Mouse (Mus musculus): ENCODE results near the gene Trappc1. TPM values are rescaled to one million over a fixed set of nuclear protein-coding genes. Genes with fewer than 3 reads are reported as not detected.
"Not testable (repeated sequence)": the region's sequence is repeated elsewhere in the genome, so short reads cannot be mapped to it uniquely, and the experiment has no call there.

The Trappc1 gene
- polyA plus RNA-seq, 1 experiment from 2014 or later: 175 TPM

DNA sequence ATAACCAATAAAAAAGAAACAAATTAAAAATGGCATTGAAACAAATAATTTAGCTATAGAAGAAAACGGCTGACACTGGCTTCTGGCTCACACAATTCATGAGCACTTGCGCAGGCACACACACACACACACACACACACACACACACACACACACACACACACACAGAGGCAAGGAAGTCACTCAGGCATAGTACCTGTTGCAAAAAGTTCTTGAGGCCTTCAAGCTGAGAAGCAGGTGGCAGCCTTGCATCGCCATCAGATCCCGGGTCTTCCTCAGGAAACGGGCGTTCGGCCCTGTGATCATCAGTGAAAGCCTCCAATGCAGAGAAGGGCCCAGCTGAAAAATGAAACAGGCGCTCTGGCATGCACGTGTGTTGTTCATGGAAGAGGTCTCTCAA lies 18.5 kb upstream of the Trappc1 start:
- Histone ChIP-seq H3K4me2 (replicated peaks; ENCODE audit: low read depth, low read length) (no peak overlapping the region), H3K4me1 (ENCODE audit: control insufficient read depth, insufficient read depth, low read length) (no peaks in the 10 kb centered on the region), H3K9me3 (ENCODE audit: control insufficient read depth, low read length) (no peaks in the 10 kb centered on the region), H3K9ac (ENCODE audit: low read depth, low read length) (no peak overlapping the region), H3K4me3 (ENCODE audit: low read length) (no peak overlapping the region), H3K27me3 (ENCODE audit: control insufficient read depth, insufficient read depth, low read length) (no peaks in the 10 kb centered on the region), H3K36me3 (ENCODE audit: control insufficient read depth, insufficient read depth, low read length) (peaks cover 85% of the 10 kb centered on the region), H3K27ac (ENCODE audit: low read depth, low read length) (no peak overlapping the region)
- ATAC-seq (ENCODE audit: low FRiP score, low TSS enrichment): no peak
- 75% methylated on average over 9 of the region's 9 CpGs for WGBS

GRCm38 (mm10) chr11:69306039-69306438 lies 17.7 kb upstream of the Trappc1 start:
- Histone ChIP-seq H3K9me3 (ENCODE audit: control insufficient read depth, low read length) (no peaks in the 10 kb centered on the region), H3K27me3 (ENCODE audit: control insufficient read depth, insufficient read depth, low read length) (no peaks in the 10 kb centered on the region), H3K27ac (ENCODE audit: low read depth, low read length) (no peak overlapping the region), H3K9ac (ENCODE audit: low read depth, low read length) (no peak overlapping the region), H3K4me3 (ENCODE audit: low read length) (no peak overlapping the region), H3K4me1 (ENCODE audit: control insufficient read depth, insufficient read depth, low read length) (no peaks in the 10 kb centered on the region), H3K36me3 (ENCODE audit: control insufficient read depth, insufficient read depth, low read length) (peaks cover 91% of the 10 kb centered on the region), H3K4me2 (replicated peaks; ENCODE audit: low read depth, low read length) (no peak overlapping the region)
- WGBS: 100% methylated on average over 2 of the region's 2 CpGs
- no peak for ATAC-seq (ENCODE audit: low FRiP score, low TSS enrichment)

DNA sequence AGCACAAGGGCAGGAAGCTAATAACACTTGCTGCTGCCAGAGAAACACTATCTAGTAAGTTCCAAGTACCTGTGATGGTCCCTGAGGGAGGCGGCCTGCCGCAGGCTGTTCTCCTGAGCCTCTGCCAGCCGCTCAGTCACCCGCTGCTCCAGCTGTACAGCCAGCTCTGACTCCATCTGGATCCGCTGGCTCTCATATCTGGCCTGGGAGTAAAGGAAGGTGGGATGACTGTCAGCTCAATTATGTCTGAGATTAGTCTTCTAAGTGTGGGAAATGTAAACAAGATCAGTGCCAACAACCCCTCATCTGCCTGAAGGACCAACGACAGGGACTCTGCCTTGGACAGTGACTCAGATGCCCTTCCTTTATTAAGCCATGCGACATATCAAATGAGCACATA lies 12.5 kb upstream of the Trappc1 start:
- Histone ChIP-seq H3K27me3 (ENCODE audit: control insufficient read depth, insufficient read depth, low read length) (no peaks in the 10 kb centered on the region), H3K4me1 (ENCODE audit: control insufficient read depth, insufficient read depth, low read length) (no peaks in the 10 kb centered on the region), H3K4me2 (replicated peaks; ENCODE audit: low read depth, low read length) (no peak overlapping the region), H3K36me3 (ENCODE audit: control insufficient read depth, insufficient read depth, low read length) (peaks cover 75% of the 10 kb centered on the region), H3K4me3 (ENCODE audit: low read length) (no peak overlapping the region), H3K9me3 (ENCODE audit: control insufficient read depth, low read length) (no peaks in the 10 kb centered on the region), H3K9ac (ENCODE audit: low read depth, low read length) (no peak overlapping the region), H3K27ac (ENCODE audit: low read depth, low read length) (no peak overlapping the region)
- ATAC-seq (ENCODE audit: low FRiP score, low TSS enrichment): no peak
- WGBS: 84% methylated on average over 7 of the region's 7 CpGs

DNA sequence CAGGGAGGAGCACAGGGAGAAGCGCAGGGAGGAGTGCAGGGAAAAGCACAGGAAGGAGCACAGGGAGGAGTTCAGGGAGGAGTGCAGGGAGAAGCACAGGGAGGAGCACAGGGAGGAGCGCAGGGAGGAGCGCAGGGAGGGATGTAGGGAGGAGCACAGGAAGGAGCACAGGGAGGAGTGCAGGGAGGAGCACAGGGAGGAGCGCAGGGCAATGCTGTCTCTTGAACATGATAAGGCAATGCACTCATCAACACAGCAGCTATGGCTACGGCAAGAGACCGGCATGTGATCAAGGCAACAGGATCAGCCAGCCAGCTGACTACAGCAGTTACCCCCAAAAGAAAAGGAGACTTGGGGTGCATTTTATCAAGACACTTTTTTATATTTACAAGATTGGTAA lies 7.4 kb upstream of the Trappc1 start:
- Histone ChIP-seq H3K27ac (ENCODE audit: low read depth, low read length) (no peak overlapping the region), H3K4me2 (replicated peaks; ENCODE audit: low read depth, low read length) (no peak overlapping the region), H3K4me1 (ENCODE audit: control insufficient read depth, insufficient read depth, low read length) (no peaks in the 10 kb centered on the region), H3K4me3 (ENCODE audit: low read length) (no peak overlapping the region), H3K27me3 (ENCODE audit: control insufficient read depth, insufficient read depth, low read length) (no peaks in the 10 kb centered on the region), H3K9me3 (ENCODE audit: control insufficient read depth, low read length) (no peaks in the 10 kb centered on the region), H3K36me3 (ENCODE audit: control insufficient read depth, insufficient read depth, low read length) (peaks cover 63% of the 10 kb centered on the region), H3K9ac (ENCODE audit: low read depth, low read length) (no peak overlapping the region)
- no peak for ATAC-seq (ENCODE audit: low FRiP score, low TSS enrichment)
- 92% methylated on average over 6 of the region's 6 CpGs for WGBS

- H3K9me3 ChIP-seq (ENCODE audit: control insufficient read depth, low read length); H3K4me3 ChIP-seq (ENCODE audit: low read length); H3K9ac ChIP-seq (ENCODE audit: low read depth, low read length); H3K27ac ChIP-seq (ENCODE audit: low read depth, low read length); H3K4me2 ChIP-seq (replicated peaks; ENCODE audit: low read depth, low read length); ATAC-seq (ENCODE audit: low FRiP score, low TSS enrichment); H3K27me3 ChIP-seq (ENCODE audit: control insufficient read depth, insufficient read depth, low read length): not testable (repeated sequence)
- WGBS: 85% methylated on average over 3 of the region's 3 CpGs
- Histone ChIP-seq H3K4me1 (ENCODE audit: control insufficient read depth, insufficient read depth, low read length) (peaks cover 13% of the 10 kb centered on the region), H3K36me3 (ENCODE audit: control insufficient read depth, insufficient read depth, low read length) (peaks cover 59% of the 10 kb centered on the region)
These were observed 5.8 kb upstream of the Trappc1 start for GRCm38 (mm10) chr11:69318000-69318399.

- Histone ChIP-seq H3K9me3 (ENCODE audit: control insufficient read depth, low read length) (no peaks in the 10 kb centered on the region), H3K4me2 (replicated peaks; ENCODE audit: low read depth, low read length) (peak overlapping the region; percentile 71; the same call in 1 of the 2 replicates), H3K27ac (ENCODE audit: low read depth, low read length) (no peak overlapping the region), H3K27me3 (ENCODE audit: control insufficient read depth, insufficient read depth, low read length) (peaks cover 2% of the 10 kb centered on the region; the same call in 1 of the 2 replicates), H3K4me3 (ENCODE audit: low read length) (no peak overlapping the region; the same call in 1 of the 2 replicates), H3K9ac (ENCODE audit: low read depth, low read length) (no peak overlapping the region), H3K4me1 (ENCODE audit: control insufficient read depth, insufficient read depth, low read length) (peaks cover 19% of the 10 kb centered on the region), H3K36me3 (ENCODE audit: control insufficient read depth, insufficient read depth, low read length) (peaks cover 37% of the 10 kb centered on the region)
- ATAC-seq (ENCODE audit: low FRiP score, low TSS enrichment): no peak
- WGBS: 92% methylated on average over 6 of the region's 6 CpGs
These were observed 2.2 kb upstream of the Trappc1 start for GRCm38 (mm10) chr11:69321580-69321979.

- Histone ChIP-seq H3K27me3 (ENCODE audit: control insufficient read depth, insufficient read depth, low read length) (peaks cover 5% of the 10 kb centered on the region; the same call in 1 of the 2 replicates), H3K36me3 (ENCODE audit: control insufficient read depth, insufficient read depth, low read length) (peaks cover 37% of the 10 kb centered on the region), H3K27ac (ENCODE audit: low read depth, low read length) (no peak overlapping the region), H3K4me3 (ENCODE audit: low read length) (peak overlapping the region; percentile 3; the same call in 1 of the 2 replicates), H3K9me3 (ENCODE audit: control insufficient read depth, low read length) (no peaks in the 10 kb centered on the region), H3K4me1 (ENCODE audit: control insufficient read depth, insufficient read depth, low read length) (peaks cover 22% of the 10 kb centered on the region), H3K4me2 (replicated peaks; ENCODE audit: low read depth, low read length) (peak overlapping the region; percentile 71), H3K9ac (ENCODE audit: low read depth, low read length) (no peak overlapping the region)
- no peak for ATAC-seq (ENCODE audit: low FRiP score, low TSS enrichment)
- WGBS: 83% methylated on average over 6 of the region's 6 CpGs
These were observed 1.8 kb upstream of the Trappc1 start for GRCm38 (mm10) chr11:69322010-69322409.

GRCm38 (mm10) chr11:69322693-69323471 lies 898 bp upstream of the Trappc1 start:
- 18% methylated on average over 18 of the region's 18 CpGs for WGBS
- peaks cover 29% of the 10 kb centered on the region for H3K36me3 ChIP-seq (ENCODE audit: control insufficient read depth, insufficient read depth, low read length)
- H3K27me3 ChIP-seq (ENCODE audit: control insufficient read depth, insufficient read depth, low read length): peaks cover 14% of the 10 kb centered on the region; the same call in 1 of the 2 replicates
- no peaks in the 10 kb centered on the region for H3K9me3 ChIP-seq (ENCODE audit: control insufficient read depth, low read length)
- peak overlapping the region; percentile 6 for H3K27ac ChIP-seq (ENCODE audit: low read depth, low read length)
- no peak for ATAC-seq (ENCODE audit: low FRiP score, low TSS enrichment)
- peak overlapping the region; percentile 59 for H3K9ac ChIP-seq (ENCODE audit: low read depth, low read length)
- H3K4me3 ChIP-seq (ENCODE audit: low read length): peak overlapping the region; percentile 59
- H3K4me2 ChIP-seq (replicated peaks; ENCODE audit: low read depth, low read length): peak overlapping the region; percentile 71
- peaks cover 22% of the 10 kb centered on the region for H3K4me1 ChIP-seq (ENCODE audit: control insufficient read depth, insufficient read depth, low read length)

- H3K4me3 ChIP-seq (ENCODE audit: low read length): peak overlapping the region; percentile 59
- peaks cover 15% of the 10 kb centered on the region; the same call in 1 of the 2 replicates for H3K27me3 ChIP-seq (ENCODE audit: control insufficient read depth, insufficient read depth, low read length)
- no peaks in the 10 kb centered on the region for H3K9me3 ChIP-seq (ENCODE audit: control insufficient read depth, low read length)
- no peak overlapping the region for H3K27ac ChIP-seq (ENCODE audit: low read depth, low read length)
- H3K9ac ChIP-seq (ENCODE audit: low read depth, low read length): 0 out of 2 replicates have a peak overlapping the region, but pooled peaks have one; percentile 69
- ATAC-seq (ENCODE audit: low FRiP score, low TSS enrichment): no peak
- 81% methylated on average over 6 of the region's 6 CpGs for WGBS
- H3K4me2 ChIP-seq (replicated peaks; ENCODE audit: low read depth, low read length): peak overlapping the region; percentile 62
- peaks cover 22% of the 10 kb centered on the region for H3K4me1 ChIP-seq (ENCODE audit: control insufficient read depth, insufficient read depth, low read length)
- H3K36me3 ChIP-seq (ENCODE audit: control insufficient read depth, insufficient read depth, low read length): peaks cover 10% of the 10 kb centered on the region; the same call in 1 of the 2 replicates
These were observed 969 bp downstream of the Trappc1 start for GRCm38 (mm10) chr11:69324749-69325148.

All from kidney, embryonic 14.5 days (tissue).